Comparison of ENCODE assay signal across 28 mouse cellular contexts in the genomic region with DNA sequence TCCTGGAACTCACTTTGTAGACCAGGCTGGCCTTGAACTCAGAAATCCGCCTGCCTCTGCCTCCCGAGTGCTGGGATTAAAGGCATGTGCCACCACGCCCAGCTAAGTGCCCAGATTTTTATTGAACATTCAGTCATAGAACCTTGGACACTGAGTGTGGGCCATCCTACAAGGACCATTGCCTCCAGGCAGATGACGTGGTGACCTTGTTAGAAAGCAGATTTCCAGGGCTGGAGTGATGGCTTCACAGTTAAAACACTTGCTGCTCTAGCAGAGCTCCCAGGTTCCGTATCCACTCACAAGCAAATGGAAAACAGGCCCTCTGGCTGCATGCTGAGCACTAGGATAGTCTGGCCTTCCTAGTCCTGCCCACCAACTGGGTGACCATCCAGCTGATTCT.
"Had no signal": no experiment of that assay in that cellular context is flagged by ENCODE, and none has a peak within 500 bp of the region (broad histone marks: within the 10 kb centered on the region; RNA-seq: fewer than 3 reads in every experiment).

No protein-coding gene starts in this region.

- H3K9ac ChIP-seq: heart, embryonic 12.5 days; hindbrain, embryonic 12.5 days; hindbrain, embryonic 14.5 days; intestine, embryonic 15.5 days; limb, embryonic 12.5 days; liver, embryonic 13.5 days; liver, embryonic 15.5 days had no signal

- H3K4me2 ChIP-seq: heart, embryonic 12.5 days; hindbrain, embryonic 12.5 days; hindbrain, embryonic 14.5 days; intestine, embryonic 15.5 days; limb, embryonic 12.5 days; liver, embryonic 11.5 days; liver, embryonic 13.5 days; liver, embryonic 15.5 days had no signal

- H3K9me3 ChIP-seq: heart, embryonic 10.5 days; heart, embryonic 12.5 days; hindbrain, embryonic 10.5 days; hindbrain, embryonic 12.5 days; intestine, embryonic 15.5 days; limb, embryonic 10.5 days; limb, embryonic 12.5 days; liver, embryonic 13.5 days; liver, embryonic 15.5 days had no signal

- DNase-seq: gastrocnemius, adult 2 months; gastrocnemius, postnatal 10 days; gastrocnemius, postnatal 25 days; heart, adult 18-20 months; heart, postnatal 10 days; heart, postnatal 4 days; kidney, adult 18-20 months; kidney, adult 8-10 months; kidney, postnatal 10 days; kidney, postnatal 25 days; kidney, postnatal 4 days; liver; liver, embryonic 13.5 days had no signal

- ATAC-seq: hindbrain, embryonic 16.5 days; inflammation-experienced regulatory T-cells, adult 6 months; intestine, embryonic 15.5 days; intestine, postnatal 0 days had no signal

- H3K27ac ChIP-seq: gastrocnemius, adult 2 months; heart, embryonic 10.5 days; hindbrain, embryonic 10.5 days; hindbrain, embryonic 12.5 days; hindbrain, embryonic 14.5 days; intestine, embryonic 15.5 days; layer of hippocampus, adult 2 months; left cerebral cortex, adult 2 months; limb, embryonic 10.5 days; limb, embryonic 12.5 days; liver, embryonic 13.5 days; liver, embryonic 15.5 days had no signal

- H3K4me3 ChIP-seq: gastrocnemius, adult 2 months; heart, embryonic 10.5 days; heart, embryonic 12.5 days; hindbrain, embryonic 10.5 days; hindbrain, embryonic 12.5 days; intestine, embryonic 15.5 days; layer of hippocampus, adult 2 months; left cerebral cortex, adult 2 months; limb, embryonic 10.5 days; limb, embryonic 12.5 days; liver, embryonic 13.5 days; liver, embryonic 15.5 days had no signal

- H3K27me3 ChIP-seq: heart, embryonic 12.5 days; hindbrain, embryonic 12.5 days; intestine, embryonic 15.5 days; limb, embryonic 12.5 days; liver, embryonic 13.5 days; liver, embryonic 15.5 days had no signal
